Mouse (Mus musculus) spleen, postnatal 4 days (tissue): Measurements from ENCODE around the gene Ubp1.
"Not testable (repeated sequence)": the region's sequence is repeated elsewhere in the genome, so short reads cannot be mapped to it uniquely, and the experiment has no call there.

Experiments used
- DNase-seq, 2 experiments: peaks; one replicate each; pipeline ENCODE4 v3.0.0; 2022; ENCODE audit warnings: low spot score in 2 of 2

Gene Ubp1

DNA sequence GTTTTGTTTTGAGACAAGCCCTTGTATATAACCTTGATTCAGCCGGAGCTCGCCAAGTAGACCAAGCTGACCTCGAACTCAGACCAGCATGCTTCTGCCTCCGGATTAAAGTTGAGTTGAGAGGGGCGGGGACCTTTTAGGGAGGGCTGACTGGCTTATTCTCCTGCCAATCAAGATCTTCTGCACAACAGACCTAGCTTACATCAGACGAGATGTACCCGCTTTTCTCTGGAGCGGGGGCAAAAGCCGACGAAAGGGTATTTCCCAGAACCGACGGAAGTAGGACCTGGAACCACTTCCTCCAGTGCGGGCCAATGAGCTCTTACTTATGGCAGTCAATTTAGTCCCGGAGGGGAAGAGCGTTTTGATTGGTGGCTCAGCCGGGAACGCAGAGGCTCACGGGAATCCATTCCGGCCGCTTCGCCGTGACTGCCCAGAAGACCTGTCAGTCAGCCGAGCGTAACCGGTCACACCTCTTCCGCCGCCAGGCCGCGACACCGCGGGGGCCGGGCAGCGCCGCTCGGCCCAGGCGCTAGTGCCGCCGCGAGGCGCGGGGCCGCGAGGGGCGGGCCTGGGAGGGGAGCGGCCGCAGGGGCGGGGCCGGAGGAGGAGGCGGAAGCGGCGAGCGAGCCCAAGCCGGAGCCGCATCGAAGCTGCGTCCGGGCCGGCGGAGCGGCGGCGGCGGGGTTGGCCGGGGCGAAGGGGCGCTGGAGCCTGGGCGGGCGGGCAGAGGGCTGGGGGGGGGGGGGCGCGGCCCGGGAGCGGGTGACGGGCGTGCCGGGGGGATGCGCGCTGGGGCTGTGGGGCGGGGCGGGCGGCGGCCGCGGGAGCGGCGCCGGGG, at the start of gene Ubp1:
TSS of gene Ubp1 (plus strand) at position 401 of the 841 bp plus-strand sequence.
- peak; percentile 94 for DNase-seq

DNA sequence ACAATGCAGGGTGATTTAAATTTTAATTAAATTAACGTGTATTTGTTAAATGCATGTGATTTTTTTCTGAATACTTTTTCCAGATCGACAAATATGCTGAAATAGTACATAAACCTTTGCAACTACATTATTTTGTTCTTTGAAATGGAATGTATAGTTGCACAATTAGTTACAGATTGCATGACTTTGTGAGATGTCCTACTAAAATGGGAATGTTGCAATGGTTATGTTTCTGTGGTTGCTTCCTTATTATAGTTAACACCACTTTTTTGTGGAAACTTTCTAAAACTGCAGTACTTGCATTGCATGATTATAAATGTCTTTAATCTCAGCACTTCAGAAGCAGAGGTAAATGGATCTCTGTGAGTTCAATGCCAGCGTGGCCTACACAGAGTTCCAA, 35.8 kb upstream of the Ubp1 start:
- DNase-seq = no peak

DNA sequence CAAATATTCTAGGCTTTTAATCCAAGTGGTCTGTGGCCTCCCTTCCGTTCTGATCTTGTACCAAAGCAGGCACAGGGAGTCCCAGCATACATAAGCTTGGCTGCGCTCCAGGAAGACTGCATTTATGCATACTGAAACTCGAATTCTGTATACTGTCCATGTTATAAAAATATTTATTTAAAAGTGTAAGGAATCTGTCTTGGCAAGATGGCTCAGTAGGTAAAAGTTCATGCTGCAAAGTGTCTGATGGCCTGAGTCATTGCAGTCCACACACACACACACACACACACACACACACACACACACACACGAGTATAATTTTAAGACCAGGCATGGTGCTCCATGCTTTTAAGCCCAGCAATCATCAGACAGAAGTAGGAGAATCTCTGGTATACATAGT, 27.6 kb upstream of the Ubp1 start:
- DNase-seq = no peak

DNA sequence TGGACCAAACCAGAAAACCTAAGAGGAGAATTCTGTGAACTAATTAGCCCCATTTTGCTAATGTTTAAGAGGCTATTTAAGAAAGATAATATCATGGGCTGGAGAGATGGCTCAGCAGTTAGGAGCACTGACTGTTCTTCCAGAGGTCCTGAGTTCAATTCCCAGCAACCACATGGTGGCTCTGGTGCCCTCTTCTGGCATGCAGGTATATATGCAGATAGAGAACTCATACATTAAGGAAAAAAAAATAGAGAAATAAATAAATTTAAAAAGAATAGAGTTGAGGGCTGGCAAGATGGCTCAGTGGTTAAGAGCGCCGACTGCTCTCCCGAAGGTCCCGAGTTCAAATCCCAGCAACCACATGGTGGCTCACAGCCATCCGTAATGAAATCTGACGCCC, 26.4 kb upstream of the Ubp1 start:
- DNase-seq = not testable (repeated sequence)

DNA sequence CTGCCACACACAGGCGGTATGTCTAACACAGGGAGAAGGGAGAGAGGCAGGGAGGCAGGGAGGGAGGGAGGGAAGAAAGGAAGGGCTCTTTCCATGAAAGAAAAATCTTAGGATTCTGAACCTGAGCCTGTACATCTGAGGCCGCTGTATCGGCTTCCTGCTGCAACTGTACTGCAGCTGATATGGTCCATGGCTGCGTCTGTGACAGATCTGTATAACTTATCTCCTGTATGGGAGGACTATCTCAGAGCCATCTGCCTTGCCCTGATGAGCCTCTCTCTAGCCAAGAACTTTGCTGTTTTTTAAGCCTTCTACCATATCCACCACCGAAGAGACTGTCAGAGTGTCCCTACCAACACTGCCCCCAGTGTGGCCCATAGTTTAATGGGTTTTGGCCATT, 14.9 kb upstream of the Ubp1 start:
- no peak for DNase-seq

DNA sequence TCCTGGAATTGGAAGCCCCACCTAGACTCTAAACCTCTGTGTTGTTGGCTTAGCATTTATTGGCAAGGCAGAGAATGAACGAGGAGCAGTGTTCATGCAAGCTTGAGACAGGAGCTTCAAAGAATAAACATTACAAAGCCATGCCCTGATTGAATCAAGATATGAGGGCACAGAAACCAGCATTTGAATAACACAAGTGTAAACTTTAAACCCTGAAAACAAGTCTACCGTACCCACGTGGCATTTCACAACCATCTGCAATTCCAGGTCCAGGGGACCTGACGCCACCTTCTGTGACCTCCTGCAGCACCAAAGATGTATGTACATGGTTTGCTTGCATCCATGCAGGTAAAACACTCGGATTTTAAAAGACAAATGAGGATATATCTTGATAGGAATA, 8.1 kb upstream of the Ubp1 start:
- DNase-seq = no peak

DNA sequence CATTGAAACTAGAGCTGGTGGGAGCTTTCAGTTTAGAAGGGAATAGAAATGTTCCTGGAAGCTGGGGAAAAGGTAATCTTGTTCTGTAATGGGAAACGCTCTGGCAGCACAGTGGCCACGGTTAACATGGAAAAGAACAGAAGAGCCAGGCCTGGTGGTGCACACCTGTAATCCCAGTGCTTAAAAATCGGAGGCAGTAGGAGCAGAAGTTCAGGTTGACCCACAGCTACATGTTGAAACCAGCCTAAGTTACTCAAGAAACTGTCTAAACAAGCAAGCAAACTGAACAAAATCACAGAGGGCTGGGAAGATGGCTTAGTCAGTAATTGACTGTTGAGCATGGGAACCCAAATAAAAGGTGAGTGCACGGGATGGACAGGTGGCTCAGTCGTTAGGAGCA, 5.9 kb upstream of the Ubp1 start:
- no peak for DNase-seq

DNA sequence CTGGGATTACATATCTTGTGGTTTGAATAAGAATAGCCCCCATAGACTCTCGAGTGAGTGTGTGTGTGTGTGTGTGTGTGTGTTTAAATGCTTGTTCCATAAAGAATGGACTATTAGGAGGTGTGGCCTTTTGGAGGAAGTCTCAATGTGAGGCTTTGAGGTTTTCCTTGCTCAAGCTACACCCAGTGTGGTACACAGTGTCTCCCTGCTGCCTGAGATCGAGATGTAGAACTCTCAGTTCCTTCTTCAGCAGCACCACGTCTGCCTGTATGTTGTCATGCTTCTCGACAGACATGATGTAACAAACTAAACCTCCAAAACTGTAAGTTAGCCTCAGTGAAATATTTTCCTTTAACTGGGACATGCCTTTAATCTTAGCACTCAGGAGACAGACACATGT, 2.1 kb upstream of the Ubp1 start:
- peak in 1 of 2 experiments; percentile 27 for DNase-seq

DNA sequence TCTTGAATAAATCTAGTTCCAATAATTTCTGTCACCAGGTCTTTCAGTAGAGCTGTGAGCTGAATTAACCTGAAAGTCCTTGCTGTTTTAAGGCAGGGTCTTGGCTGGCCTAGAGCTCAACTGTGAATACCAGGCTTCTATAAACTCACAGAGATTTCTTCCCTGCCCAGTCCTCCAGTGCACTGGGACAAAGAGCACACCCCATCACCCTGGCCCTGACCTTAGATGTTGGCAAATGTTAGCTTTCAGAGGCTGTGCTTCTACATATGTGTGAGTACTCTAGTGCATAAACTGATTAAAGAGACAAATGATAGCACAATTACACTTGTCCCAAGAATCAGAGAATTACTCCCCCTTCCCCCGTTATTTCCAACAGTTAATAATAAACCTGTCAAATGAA, 1.1 kb upstream of the Ubp1 start:
- no peak for DNase-seq

DNA sequence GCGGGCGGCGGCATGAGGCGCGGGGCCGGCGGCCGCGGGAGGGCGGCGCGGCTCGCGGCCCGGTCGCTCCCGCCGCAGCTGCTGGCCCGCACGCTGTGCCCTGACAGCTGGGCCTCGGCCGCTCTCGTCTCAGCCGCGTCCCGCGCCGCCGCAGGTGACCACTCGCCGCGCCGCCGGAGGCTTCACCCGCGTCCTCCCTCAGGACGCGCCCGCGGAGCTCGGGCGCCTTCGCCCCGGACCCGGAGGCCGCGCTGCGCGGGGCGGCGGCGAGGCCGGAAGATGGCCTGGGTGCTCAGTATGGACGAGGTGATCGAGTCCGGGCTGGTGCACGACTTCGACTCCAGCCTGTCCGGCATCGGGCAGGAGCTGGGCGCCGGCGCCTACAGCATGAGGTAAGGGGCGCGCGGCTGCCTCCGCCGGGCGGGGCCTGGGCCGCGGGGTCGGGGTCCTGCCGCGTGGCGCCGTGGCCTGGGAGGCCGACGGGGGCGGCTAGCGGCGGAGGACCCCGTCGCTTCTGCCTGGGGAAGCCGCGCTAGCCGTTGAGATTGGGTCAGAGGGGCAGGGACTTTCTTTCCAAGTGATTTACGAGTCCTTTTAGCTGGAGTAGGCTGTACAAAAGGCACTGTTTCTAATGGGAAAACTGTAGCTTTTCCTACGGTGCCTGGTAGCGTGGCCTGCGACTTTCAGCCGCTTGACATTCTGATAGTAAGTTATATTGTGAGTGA, 803 bp downstream of the Ubp1 start:
- peak; percentile 43 to 79 for DNase-seq

DNA sequence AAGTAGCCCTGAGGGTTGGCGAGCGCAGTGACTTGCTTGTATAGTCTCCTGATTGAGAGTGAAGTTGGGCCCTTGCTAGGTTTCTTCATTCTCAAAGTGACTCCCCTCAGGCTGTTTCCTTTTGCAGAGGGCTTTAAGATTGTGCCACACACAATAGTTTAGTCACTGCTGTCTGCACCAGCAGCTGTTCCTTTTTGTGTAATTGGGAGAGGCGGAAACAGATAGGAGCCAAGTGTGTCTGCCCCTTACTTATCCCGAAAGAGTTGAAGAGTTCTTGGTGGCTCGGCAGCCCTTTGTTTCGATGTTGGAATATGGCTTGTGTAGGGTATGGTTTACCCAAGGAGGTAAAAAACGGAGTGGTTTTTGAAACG, 1.4 kb downstream of the Ubp1 start:
- peak in 1 of 2 experiments; percentile 17 for DNase-seq

DNA sequence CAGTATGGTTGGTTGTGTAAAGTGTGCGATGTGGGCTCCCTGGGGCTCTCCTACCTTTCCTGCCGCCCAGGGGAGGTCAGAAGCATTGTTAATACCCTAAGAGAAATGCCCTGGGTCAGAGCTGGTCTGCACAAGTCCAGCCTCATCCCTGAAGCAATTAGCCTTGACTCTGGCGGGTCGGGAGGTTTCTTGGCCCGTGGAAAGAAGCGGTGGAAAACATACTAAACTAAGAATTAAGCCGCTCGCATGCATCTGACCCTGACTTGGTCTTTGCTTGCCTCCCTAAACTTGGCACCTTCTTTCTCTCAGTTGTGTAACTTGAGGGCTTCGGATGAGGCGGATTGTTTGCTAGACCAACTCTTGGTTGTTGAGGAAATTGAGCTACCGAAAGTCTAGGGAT, 1.8 kb downstream of the Ubp1 start:
- peak; percentile 16 to 65 for DNase-seq

DNA sequence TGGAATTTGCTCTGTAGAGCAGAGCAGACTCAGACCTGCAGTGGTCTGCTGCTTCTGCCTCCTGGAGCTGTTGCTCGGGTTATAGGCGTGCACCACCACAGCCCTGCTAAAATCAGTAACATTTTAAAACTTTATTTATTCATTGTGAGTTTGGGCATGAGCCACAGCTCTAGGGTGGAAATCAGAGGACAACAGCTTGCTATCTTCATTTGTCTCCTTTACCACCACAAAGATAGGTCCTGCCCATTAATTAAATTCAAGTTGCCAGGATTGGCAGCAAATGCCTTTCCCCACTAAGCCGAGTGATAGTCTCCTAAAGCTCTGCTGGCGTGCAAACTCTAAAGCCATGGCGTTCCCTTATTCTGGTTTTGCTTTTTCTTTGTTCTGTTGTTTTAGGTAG, 4.9 kb downstream of the Ubp1 start:
- no peak for DNase-seq

DNA sequence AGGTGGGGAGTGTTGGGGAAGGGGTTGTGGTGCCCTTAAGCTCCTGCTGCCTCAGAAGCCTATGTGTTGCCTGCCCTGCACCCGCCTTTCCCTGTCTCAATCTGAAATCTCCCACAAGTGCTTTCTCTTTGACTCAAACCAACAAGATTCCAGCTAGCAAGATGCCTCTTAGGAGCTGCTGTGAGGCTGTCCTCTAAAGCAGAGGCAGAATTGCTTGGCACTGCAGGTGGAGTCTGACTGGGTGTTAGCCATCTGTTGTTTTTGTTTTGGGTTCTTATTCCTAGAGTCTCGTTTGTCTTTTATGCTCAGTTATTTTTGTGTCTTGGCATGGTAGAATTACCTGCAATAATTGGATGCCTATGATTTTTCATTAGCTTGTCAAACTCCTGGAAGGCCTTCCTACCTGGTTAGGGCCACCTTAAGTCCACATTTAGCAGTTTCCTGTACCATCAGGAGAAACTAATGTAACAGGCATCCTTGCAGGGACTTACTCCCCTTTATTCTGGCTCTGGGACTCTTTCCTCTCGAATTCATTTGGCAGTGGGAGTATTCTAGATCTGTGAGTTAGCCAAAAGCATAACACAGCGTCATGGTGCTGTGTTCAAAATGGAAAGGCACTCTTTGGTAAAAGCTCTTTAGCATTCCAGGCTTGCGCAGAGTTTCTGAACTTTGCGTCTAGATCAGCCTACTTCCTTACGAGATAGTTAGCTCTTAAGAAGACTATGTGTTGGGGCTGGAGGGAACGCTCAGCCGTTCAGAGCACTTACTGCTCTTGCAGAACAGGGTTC, 8.5 kb downstream of the Ubp1 start:
- no peak for DNase-seq

DNA sequence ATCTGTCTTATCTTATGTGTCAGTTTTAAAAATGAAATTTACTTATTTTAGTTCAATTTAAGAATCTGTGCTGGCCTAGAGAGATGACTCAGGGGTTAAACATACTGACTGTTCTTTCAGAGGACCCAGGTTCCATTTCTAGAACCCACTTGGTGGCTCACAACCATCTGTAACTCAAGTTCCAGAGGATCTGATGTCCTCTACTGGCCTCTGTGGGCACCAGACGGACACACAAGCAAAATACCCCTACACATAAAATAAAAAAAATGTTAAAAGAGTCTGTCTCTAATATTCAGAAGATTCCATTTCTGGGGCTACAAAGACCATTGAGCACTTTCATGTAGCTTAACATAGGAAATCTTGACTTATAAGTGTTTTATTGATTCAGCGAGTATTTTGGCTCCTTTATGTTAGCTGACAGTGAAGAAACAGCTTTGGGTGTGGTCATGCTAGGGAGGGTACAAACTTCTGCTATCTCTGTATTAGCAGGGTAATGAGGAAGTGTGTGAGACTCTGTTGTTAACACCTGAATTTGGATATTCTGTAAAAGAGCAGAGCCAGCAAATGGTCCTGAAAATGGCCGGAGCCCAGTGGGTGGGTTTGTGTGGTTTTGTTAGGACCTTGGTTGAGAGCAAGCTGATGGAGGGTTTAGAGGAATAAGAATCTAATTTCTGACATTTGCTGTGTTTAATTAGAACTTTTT, 10.5 kb downstream of the Ubp1 start:
- peak in 1 of 2 experiments; percentile 69 for DNase-seq

DNA sequence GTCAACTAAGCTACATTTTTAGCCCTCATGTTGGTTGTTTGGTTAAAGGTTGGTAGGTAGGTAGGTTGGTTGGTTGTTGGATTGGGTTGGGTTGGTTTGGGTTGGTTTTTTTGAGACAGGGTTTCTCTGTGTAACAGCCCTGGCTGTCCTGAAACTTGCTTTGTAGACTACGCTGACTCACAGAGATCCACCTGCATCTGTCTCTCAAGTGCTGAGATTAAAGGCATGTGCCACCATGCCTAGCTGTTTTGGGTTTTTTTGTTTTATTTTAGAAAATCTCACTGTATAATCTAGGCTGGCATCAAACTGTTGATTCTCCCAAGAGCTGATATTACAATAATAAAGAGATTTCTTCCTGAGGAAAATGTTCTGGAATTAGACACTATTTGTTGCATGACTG, 12.6 kb downstream of the Ubp1 start:
- DNase-seq = no peak

DNA sequence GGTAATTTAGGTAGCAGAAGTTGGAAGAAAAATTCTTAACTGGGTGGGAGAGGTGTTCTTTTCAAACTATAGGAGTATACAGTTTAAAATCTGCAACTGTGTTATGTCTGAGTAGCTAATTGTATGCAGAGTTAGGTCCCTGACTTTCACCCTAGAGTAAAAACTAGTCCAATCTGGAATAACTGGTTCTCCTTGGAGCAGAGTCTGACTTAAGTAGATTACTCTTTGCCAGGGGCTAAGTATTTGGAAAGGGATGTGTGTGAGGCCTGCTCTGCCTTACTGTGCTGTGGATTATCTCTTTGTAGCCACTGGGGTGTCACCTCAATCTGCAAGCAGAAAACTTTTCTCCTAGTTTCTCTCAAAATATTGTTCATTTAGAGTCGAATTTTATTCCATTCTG, 16.5 kb downstream of the Ubp1 start:
- no peak for DNase-seq

DNA sequence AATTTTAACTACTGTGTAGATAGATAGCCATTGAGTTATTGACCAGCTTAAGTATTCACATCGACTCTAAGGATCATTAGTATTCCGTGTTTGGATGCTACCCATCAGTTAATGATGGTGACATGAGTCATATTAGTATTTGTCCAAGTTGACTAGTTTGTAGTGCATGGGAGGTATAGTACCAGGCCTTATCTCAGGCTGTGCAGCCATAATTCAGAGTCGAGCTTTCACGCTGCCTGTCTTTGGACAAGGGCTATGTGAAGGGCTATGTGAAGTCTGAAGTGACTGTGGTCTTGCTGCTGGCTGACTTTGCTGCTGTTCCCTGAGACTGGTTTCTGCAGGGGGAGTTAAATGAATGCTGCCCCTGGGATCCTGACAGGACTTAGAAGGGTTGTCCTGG, 27.0 kb downstream of the Ubp1 start:
- DNase-seq = no peak

DNA sequence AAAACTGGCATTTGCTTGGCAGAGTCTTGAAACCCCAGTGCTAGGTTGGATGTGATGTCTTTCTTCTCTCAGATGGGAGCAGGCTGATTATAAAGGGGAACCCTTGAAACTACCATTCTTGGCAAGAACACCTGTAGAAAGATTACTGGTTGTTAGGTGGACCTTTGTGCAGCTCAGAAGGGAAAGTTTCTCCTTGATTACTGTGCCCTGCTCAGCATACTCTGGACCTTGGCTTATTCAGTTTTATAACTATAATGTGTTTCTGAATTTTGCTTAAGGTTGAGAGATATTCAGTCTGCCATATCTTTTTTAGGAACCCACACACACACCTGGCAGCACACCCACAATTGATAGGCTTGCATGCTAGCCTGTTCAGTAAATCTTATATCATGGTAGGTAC, 33.0 kb downstream of the Ubp1 start:
- DNase-seq = no peak

DNA sequence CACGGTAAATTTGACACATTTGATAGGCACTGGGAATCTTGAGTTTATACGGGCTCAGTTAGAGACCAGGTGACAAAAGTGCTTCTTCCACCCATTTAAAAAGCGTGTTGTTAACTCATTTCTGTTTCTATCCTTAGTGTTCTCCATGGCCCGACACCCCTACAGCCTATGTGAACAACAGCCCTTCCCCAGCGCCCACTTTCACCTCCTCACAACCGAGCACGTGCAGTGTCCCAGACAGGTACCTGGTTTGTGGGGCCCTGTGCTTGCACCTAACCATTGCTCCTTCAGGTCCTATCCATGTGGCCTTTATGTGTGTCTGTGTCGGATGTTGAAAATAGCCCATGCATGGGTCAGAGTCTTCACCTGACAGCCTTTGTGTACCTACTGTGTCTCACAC, 33.7 kb downstream of the Ubp1 start:
- DNase-seq = no peak

DNA sequence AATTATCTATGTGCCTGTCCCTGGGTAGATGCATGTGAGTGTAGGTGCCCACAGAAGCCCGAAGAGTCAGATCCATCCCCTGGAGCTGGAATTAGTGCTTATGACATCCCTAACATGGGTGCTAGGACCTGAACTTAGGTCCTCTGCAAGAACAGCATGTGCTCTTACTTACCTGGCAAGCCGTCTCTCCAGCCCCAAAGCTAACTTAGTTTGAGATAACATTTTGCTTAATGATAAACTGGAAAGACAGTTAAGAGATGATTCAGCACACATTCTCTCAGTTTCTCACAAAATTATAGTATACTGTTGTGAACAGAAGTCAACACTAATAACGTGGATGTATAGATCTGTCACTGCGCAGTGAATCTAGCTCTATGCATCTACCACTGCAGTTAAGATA, 36.1 kb downstream of the Ubp1 start:
- no peak for DNase-seq

DNA sequence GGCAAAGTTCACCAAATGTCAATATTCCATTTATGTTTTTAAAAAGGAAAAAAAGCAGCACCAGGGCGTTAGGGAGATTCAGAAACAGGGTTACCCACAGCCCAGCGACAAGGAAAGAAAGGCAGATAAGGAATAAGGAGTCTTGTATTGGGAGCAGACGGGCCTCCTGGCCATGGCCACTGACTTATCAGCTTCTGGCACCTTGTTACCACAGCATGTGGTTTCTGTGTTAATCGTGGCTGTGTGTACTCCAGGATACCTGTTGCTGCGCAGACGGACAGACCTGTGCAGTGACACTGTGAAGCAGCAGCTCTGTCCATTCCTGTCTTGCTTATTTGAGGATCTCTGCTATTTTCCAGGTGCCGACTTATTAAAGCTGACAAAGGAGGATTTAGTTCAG, 38.2 kb downstream of the Ubp1 start:
- peak; percentile 81 to 82 for DNase-seq
